Mouse (Mus musculus) megakaryocyte-erythroid progenitor cell, adult 5 weeks (primary cell): ENCODE results near the gene Olfr933. TPM values are rescaled to one million over a fixed set of nuclear protein-coding genes. Genes with fewer than 3 reads are reported as not detected.

Source experiments
- polyA plus RNA-seq: library from polyadenylated mRNA; stranded (reverse); fragments of >175 nt; gene quantifications from 2 replicates; pipeline ENCODE4 v1.2.3, GENCODE M21; 2012

The Olfr933 gene
- polyA plus RNA-seq, result not detected in 2 replicates

GRCm38 (mm10) chr9:38972013-38972412 is at the start of gene Olfr933:
Olfr933 (plus strand) TSS chr9:38972313.

DNA sequence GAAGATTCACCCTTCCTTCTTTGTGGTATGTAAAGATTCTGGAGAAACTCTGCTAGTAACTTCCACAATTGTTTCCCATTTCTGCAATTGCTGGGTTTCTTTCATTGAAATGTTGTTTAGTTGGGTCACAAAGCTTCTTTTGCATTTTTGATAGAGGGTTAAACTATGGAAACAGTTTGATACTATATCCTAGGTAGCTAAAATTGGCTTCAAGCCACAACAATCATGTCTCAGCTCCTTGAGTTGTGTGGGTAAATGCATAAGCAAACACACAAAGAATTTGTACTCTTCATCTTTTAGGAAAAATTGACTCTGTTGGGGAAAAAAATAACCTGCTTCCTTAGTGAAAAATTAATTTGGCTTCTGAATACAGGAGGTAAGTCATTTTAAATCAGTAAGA is 42.6 kb upstream of the Olfr933 start, which contains the start of gene Olfr930:
Olfr930 (plus strand) TSS at position 301 of the 400 bp plus-strand sequence.

GRCm38 (mm10) chr9:38988215-38988614 is 16.1 kb downstream of the Olfr933 start, which contains the start of gene Olfr934:
Olfr934 (minus strand) TSS chr9:38988315.

DNA sequence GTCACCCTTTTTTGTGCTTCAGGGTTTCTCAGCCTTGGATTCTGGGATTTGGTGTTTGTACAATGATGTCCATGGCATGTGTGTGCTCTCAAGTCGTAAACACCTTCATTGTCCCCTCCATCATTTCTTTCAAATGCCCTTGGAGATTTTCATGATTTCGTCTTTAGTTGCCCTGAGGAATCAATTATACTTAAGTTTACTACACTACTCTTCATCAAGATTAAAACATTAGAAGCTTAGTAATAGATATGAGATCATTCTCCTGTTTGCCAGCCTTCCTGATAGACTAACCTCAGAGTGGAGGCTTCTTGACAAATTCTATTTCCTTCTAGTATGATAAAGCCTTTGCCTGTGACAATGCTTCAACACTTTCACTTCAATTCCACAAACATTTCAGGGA is 27.5 kb downstream of the Olfr933 start, which contains the start of gene Olfr935:
Olfr935 (minus strand) TSS at position 101 of the 400 bp plus-strand sequence.

GRCm38 (mm10) chr9:39023277-39023676 is 51.2 kb downstream of the Olfr933 start, which contains the start of gene Olfr146:
Olfr146 (minus strand) TSS chr9:39023377.

Other genes with a start within 250 kb of the Olfr933 start
- 0.03 TPM in 1 of 2 replicates, not detected in the other for gene Olfr920, start 220.0 kb upstream of the Olfr933 start, polyA plus RNA-seq
- gene Olfr921, start 199.2 kb upstream of the Olfr933 start, polyA plus RNA-seq, result not detected in 2 replicates
- not detected in 2 replicates for gene Olfr922, start 157.7 kb upstream of the Olfr933 start, polyA plus RNA-seq
- gene Olfr923, start 145.8 kb upstream of the Olfr933 start, polyA plus RNA-seq, result not detected in 2 replicates
- gene Olfr924, start 127.9 kb upstream of the Olfr933 start, polyA plus RNA-seq, result not detected in 2 replicates
- not detected in 2 replicates for gene Olfr26, start 117.3 kb upstream of the Olfr933 start, polyA plus RNA-seq
- 0.11 TPM in 1 of 2 replicates, not detected in the other for gene Olfr926, start 95.2 kb upstream of the Olfr933 start, polyA plus RNA-seq
- not detected in 2 replicates for gene Olfr930, start 42.5 kb upstream of the Olfr933 start, polyA plus RNA-seq
- gene Olfr934, start 16.0 kb downstream of the Olfr933 start, polyA plus RNA-seq, result not detected in 2 replicates
- not detected in 2 replicates for gene Olfr935, start 27.4 kb downstream of the Olfr933 start, polyA plus RNA-seq
- gene Olfr146, start 51.1 kb downstream of the Olfr933 start, polyA plus RNA-seq, result not detected in 2 replicates
- not detected in 2 replicates for gene Olfr937, start 92.6 kb downstream of the Olfr933 start, polyA plus RNA-seq
- gene Olfr938, start 106.6 kb downstream of the Olfr933 start, polyA plus RNA-seq, result not detected in 2 replicates
- gene Olfr27, start 155.8 kb downstream of the Olfr933 start, polyA plus RNA-seq, result not detected in 2 replicates
- not detected in 2 replicates for gene Olfr943, start 194.0 kb downstream of the Olfr933 start, polyA plus RNA-seq
- gene Olfr944, start 229.6 kb downstream of the Olfr933 start, polyA plus RNA-seq, result not detected in 2 replicates